In the genomic region with DNA sequence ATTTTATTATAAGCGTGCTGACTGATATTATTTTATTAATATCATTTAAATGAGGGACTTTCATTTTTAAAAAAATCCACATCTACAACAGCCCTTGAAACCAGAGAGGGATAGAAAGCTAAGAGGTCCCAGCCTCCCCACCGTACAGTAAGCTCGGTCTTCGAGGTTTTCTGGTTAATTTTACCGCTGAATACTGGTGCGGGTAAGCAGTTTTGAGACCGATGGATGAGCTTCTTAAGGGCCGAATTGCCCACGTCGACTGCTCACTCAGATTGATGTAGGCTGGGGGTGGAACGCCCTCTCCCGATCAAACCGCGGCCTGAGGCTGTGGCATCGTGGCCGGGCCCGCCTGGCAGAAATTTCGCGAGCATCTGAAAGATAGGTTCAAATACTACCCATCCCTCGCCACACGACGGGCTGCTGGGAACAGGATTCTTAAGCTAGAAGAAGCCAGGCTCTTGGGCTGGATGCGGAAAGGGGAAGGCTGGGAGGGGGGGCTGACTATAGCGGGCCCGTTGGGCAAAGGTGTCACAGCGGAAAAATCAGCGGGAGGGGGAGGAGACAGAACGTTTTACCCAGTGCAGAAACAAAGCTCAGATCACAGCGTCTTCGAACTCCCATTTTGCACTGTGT, we compare ENCODE assay signal across 9 mouse cellular contexts. TPM values are rescaled to one million over a fixed set of nuclear protein-coding genes. Genes with fewer than 3 reads are reported as not detected.
DNase-seq lines count a peak whose midpoint lies in the region; ATAC-seq and TF ChIP-seq lines count a peak whose summit lies in the region.
"Had no signal": no experiment of that assay in that cellular context is flagged by ENCODE, and none has a peak within 500 bp of the region (broad histone marks: within the 10 kb centered on the region; RNA-seq: fewer than 3 reads in every experiment).

No protein-coding gene starts in this region.

- H3K27ac ChIP-seq in hindbrain, postnatal 0 days, result peak overlapping the region; percentile 99
- peak overlapping the region; percentile 94 for H3K27ac ChIP-seq in neural tube, embryonic 15.5 days (replicated peaks)

- peaks cover 15% of the 10 kb centered on the region for H3K4me1 ChIP-seq in hindbrain, postnatal 0 days (ENCODE audit: insufficient read depth, low read length)
- peaks cover 69% of the 10 kb centered on the region for H3K4me1 ChIP-seq in neural tube, embryonic 15.5 days

- peak; percentile 15 for DNase-seq in adrenal gland, adult 2 months
- no peak for DNase-seq in adrenal gland, postnatal 4 days (ENCODE audit: low spot score in 2 of 2)
- DNase-seq in thymus, postnatal 14 days, result peak; percentile 9
- DNase-seq in thymus, postnatal 36 days, result no peak
- DNase-seq in hindbrain, postnatal 0 days (ENCODE audit: low spot score), result peak; percentile 39
- no peak for DNase-seq in spleen, postnatal 14 days (ENCODE audit: low spot score in 2 of 2)
- DNase-seq in spleen, postnatal 36 days (ENCODE audit: low spot score in 2 of 2), result no peak

- WGBS in hindbrain, postnatal 0 days, result 2% methylated on average over 30 of the region's 30 CpGs
- 1% methylated on average over 30 of the region's 30 CpGs for WGBS in neural tube, embryonic 15.5 days

- peak overlapping the region; percentile 86 for H3K4me3 ChIP-seq in hindbrain, postnatal 0 days (ENCODE audit: low read length)
- H3K4me3 ChIP-seq in neural tube, embryonic 15.5 days (replicated peaks), result peak overlapping the region; percentile 57

- ATAC-seq in hindbrain, postnatal 0 days, result no peak
- no peak for ATAC-seq in neural tube, embryonic 15.5 days (ENCODE audit: low FRiP score)

- H3K27me3 ChIP-seq in hindbrain, postnatal 0 days (ENCODE audit: insufficient read depth, low read length), result no peaks in the 10 kb centered on the region
- H3K27me3 ChIP-seq in neural tube, embryonic 15.5 days (replicated peaks), result no peaks in the 10 kb centered on the region; the same call in 1 of the 2 replicates

- peak overlapping the region; percentile 88 for H3K4me2 ChIP-seq in hindbrain, postnatal 0 days (ENCODE audit: low read depth, low read length)
- H3K4me2 ChIP-seq in neural tube, embryonic 15.5 days, result peak overlapping the region; percentile 79

- peak overlapping the region; percentile 96 for H3K9ac ChIP-seq in hindbrain, postnatal 0 days (replicated peaks; ENCODE audit: low read length)
- peak overlapping the region; percentile 86 for H3K9ac ChIP-seq in neural tube, embryonic 15.5 days (replicated peaks)

- H3K36me3 ChIP-seq in hindbrain, postnatal 0 days (ENCODE audit: insufficient read depth, low read length), result no peaks in the 10 kb centered on the region
- no peaks in the 10 kb centered on the region for H3K36me3 ChIP-seq in neural tube, embryonic 15.5 days

- no peaks in the 10 kb centered on the region for H3K9me3 ChIP-seq in hindbrain, postnatal 0 days (ENCODE audit: low read length)
- H3K9me3 ChIP-seq in neural tube, embryonic 15.5 days (replicated peaks), result no peaks in the 10 kb centered on the region

- TF ChIP-seq CTCF in hindbrain, postnatal 0 days (IDR thresholded peaks at IDR 0.05; ENCODE audit: low read depth), result no peak

RNA-seq across cellular contexts. Expression of a gene that starts 2.5 kb away (rescaled TPM):
- total RNA-seq in adrenal gland, adult 2 months (2021), result 100 to 1,000 TPM in 1 of 2 experiments, 10 to 100 TPM in 1; 95.3 to 270 TPM
- 38.0 and 59.1 TPM in 2 replicates for polyA plus RNA-seq in adrenal gland, adult 2 months (2012; rRNA removed)
- total RNA-seq in adrenal gland, postnatal 4 days (2021), result 100 to 1,000 TPM; 105 to 107 TPM
- 473 and 516 TPM in 2 replicates for total RNA-seq in hindbrain, postnatal 0 days (2014; rRNA removed)
- 966 and 1,028 TPM in 2 replicates for polyA plus RNA-seq in hindbrain, postnatal 0 days (2015; fragmentation: Nextera tagmentation; extraction: Ambion mirVana)
- 880 and 1,075 TPM in 2 replicates for polyA plus RNA-seq in neural tube, embryonic 15.5 days (2015; fragmentation: Nextera tagmentation; extraction: Ambion mirVana)

RNA-seq across cellular contexts. Expression of a gene that starts 47.6 kb away (rescaled TPM):
- not detected for total RNA-seq in adrenal gland, adult 2 months (2021)
- not detected in 2 replicates for polyA plus RNA-seq in adrenal gland, adult 2 months (2012; rRNA removed)
- not detected for total RNA-seq in adrenal gland, postnatal 4 days (2021)
- total RNA-seq in hindbrain, postnatal 0 days (2014; rRNA removed), result not detected in 2 replicates
- not detected in 2 replicates for polyA plus RNA-seq in hindbrain, postnatal 0 days (2015; fragmentation: Nextera tagmentation; extraction: Ambion mirVana)
- polyA plus RNA-seq in neural tube, embryonic 15.5 days (2015; fragmentation: Nextera tagmentation; extraction: Ambion mirVana), result not detected in 2 replicates
- polyA plus RNA-seq: limb, embryonic 14.5 days had no signal

Comparison
In these comparisons a context has a peak if more than half of its experiments do, and no peak if none do; other contexts are left out.
1. DNase-seq: peak in adrenal gland, adult 2 months (single experiment), thymus, postnatal 14 days (single experiment) and hindbrain, postnatal 0 days (single experiment); none in adrenal gland, postnatal 4 days (0 of 2), thymus, postnatal 36 days (0 of 2), spleen, postnatal 14 days (0 of 2) and spleen, postnatal 36 days (0 of 2).